Mouse (Mus musculus) forebrain, embryonic 14.5 days (tissue): ENCODE results near the gene Rpl3. TPM values are rescaled to one million over a fixed set of nuclear protein-coding genes. Genes with fewer than 3 reads are reported as not detected.
A peak's percentile ranks its signal among the peaks of the same experiment; 100 is the strongest.

ENCODE experiments used
- ATAC-seq: fragments of 200-750 bp; cut with Nextera tagmentation; 2 replicates; pipeline ENCODE4 v1.8.0; 2017; ENCODE audit warnings: mild to moderate bottlenecking, moderate library complexity
- DNase-seq: peaks from one replicate; pipeline ENCODE4 v3.0.0-alpha.2; 2015; ENCODE audit warnings: low spot score
- H3K27ac ChIP-seq: fragments of 300-500 bp; sonication (generic); 2 replicates; pipeline ENCODE4 v1.5.1; 2014; ENCODE audit warnings: low read depth, mild to moderate bottlenecking, control low read depth, low read length, moderate library complexity
- H3K27me3 ChIP-seq: fragments of 300-500 bp; sonication (generic); replicated peaks from 2 replicates; pipeline ENCODE4 v1.6.1; 2014; ENCODE audit warnings: low read length, control low read depth, mixed read lengths; ENCODE audit not compliant: control insufficient read depth, insufficient read depth
- H3K36me3 ChIP-seq: fragments of 300-500 bp; sonication (generic); 2 replicates; pipeline ENCODE4 v1.6.1; 2014; ENCODE audit warnings: low read length, control low read depth; ENCODE audit not compliant: control insufficient read depth, insufficient read depth
- H3K4me1 ChIP-seq: fragments of 300-500 bp; sonication (generic); 2 replicates; pipeline ENCODE4 v1.6.1; 2014; ENCODE audit warnings: antibody characterized with exemption, low read length, control low read depth; ENCODE audit not compliant: control insufficient read depth, insufficient read depth
- H3K4me2 ChIP-seq: fragments of 300-500 bp; sonication (generic); 2 replicates; pipeline ENCODE4 v1.6.1; 2014; ENCODE audit warnings: mild to moderate bottlenecking, control low read depth, low read length
- H3K4me3 ChIP-seq: fragments of 300-500 bp; sonication (generic); 2 replicates; pipeline ENCODE4 v1.5.1; 2014; ENCODE audit warnings: low read depth, low read length, control low read depth
- H3K9ac ChIP-seq: fragments of 300-500 bp; sonication (generic); 2 replicates; pipeline ENCODE4 v1.6.1; 2014; ENCODE audit warnings: mild to moderate bottlenecking, low read length, control low read depth, moderate library complexity
- H3K9me3 ChIP-seq: fragments of 300-500 bp; sonication (generic); replicated peaks from 2 replicates; pipeline ENCODE4 v1.6.1; 2016; ENCODE audit warnings: low read length, control low read depth, mixed read lengths; ENCODE audit not compliant: control insufficient read depth
- WGBS: fragments of 180-500 bp; shearing (Covaris S2); extraction: QIAGEN DNeasy Blood & Tissue Kit; methylation state at CpG from one replicate; pipeline ENCODE4 v1.1.7; 2014; 5-methylcytosine and 5-hydroxymethylcytosine counted together
- polyA plus RNA-seq: library from polyadenylated mRNA; unstranded; fragments of >200 nt; fragmentation: Nextera tagmentation; extraction: Ambion mirVana; gene quantifications from 2 replicates; pipeline ENCODE4 v1.2.1, GENCODE M21; 2014

Rpl3 gene
- polyA plus RNA-seq, 1 experiment from 2014 or later = 902 TPM

GRCm38 (mm10) chr15:80105490-80106410 is 14.1 kb upstream of the Rpl3 start:
- 76% methylated on average over 12 of the region's 12 CpGs for WGBS
- Histone ChIP-seq H3K4me3 (no peak overlapping the region), H3K4me1 (peaks cover 1% of the 10 kb centered on the region; the same call in 1 of the 2 replicates), H3K9ac (no peak overlapping the region), H3K36me3 (no peaks in the 10 kb centered on the region), H3K4me2 (no peak overlapping the region), H3K9me3 (no peaks in the 10 kb centered on the region), H3K27ac (no peak overlapping the region), H3K27me3 (no peaks in the 10 kb centered on the region)
- DNase-seq = no peak
- ATAC-seq = no peak

DNA sequence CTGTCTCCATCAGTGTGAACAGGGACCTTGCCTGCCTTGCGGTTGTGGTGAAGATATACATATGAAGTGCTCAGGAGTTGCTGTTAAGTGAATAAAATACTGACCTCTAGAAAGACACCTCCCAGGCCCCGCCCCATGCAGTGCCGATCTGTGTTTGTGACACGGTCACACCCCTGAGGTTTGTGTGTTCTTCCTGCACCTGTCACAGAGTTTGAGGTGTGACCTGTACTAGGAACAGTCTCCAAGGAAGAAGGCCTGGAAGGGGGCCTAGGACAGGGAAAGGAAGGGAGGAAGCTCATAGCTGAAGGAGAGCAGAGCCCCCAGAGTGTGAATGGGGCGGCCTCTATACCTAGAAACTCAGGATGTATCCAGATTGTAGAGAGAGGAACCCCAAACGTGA is 10.8 kb upstream of the Rpl3 start:
- H3K36me3 ChIP-seq = no peaks in the 10 kb centered on the region
- no peak overlapping the region for H3K9ac ChIP-seq
- DNase-seq (no peak), ATAC-seq (no peak)
- H3K4me2 ChIP-seq = no peak overlapping the region
- no peak overlapping the region for H3K27ac ChIP-seq
- no peaks in the 10 kb centered on the region for H3K9me3 ChIP-seq
- H3K27me3 ChIP-seq = no peaks in the 10 kb centered on the region
- peaks cover 3% of the 10 kb centered on the region; the same call in 1 of the 2 replicates for H3K4me1 ChIP-seq
- H3K4me3 ChIP-seq = no peak overlapping the region
- WGBS = 94% methylated on average over 6 of the region's 6 CpGs

- WGBS = 89% methylated on average over 6 of the region's 6 CpGs
- Histone ChIP-seq H3K27ac (0 out of 2 replicates have a peak overlapping the region, but pooled peaks have one; percentile 48), H3K9ac (no peak overlapping the region), H3K4me2 (no peak overlapping the region), H3K4me3 (no peak overlapping the region), H3K4me1 (peaks cover 9% of the 10 kb centered on the region), H3K36me3 (no peaks in the 10 kb centered on the region), H3K27me3 (no peaks in the 10 kb centered on the region), H3K9me3 (no peaks in the 10 kb centered on the region)
- no peak for ATAC-seq
- DNase-seq = no peak
Observed at GRCm38 (mm10) chr15:80101503-80101902, 9.8 kb upstream of the Rpl3 start.

DNA sequence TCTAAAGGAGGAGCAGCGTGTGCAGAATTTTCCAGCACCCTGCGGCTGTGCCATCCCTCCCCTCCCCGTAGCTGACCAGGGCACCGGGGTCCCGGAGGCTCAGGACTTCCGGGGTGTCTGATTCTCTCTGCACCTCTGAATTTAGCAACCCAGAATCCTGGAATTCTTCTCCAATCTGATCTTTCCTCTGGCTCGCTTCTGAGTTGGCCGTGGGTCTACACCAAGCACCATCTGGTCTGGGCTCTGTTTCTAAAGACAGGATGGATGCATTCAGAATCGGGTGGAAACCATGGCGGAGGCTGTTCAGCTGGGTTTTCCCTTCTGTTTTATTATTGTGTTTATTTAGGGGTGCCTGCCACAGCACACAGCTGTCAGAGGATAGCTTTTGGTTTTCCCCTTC is 9.2 kb upstream of the Rpl3 start:
- WGBS = 80% methylated on average over 10 of the region's 10 CpGs
- 0 out of 2 replicates have a peak overlapping the region, but pooled peaks have one; percentile 48 for H3K27ac ChIP-seq
- DNase-seq (peak; percentile 44), ATAC-seq (no peak)
- H3K9me3 ChIP-seq = no peaks in the 10 kb centered on the region
- no peak overlapping the region for H3K9ac ChIP-seq
- H3K4me2 ChIP-seq = no peak overlapping the region
- no peaks in the 10 kb centered on the region for H3K36me3 ChIP-seq
- H3K4me1 ChIP-seq = peaks cover 9% of the 10 kb centered on the region
- H3K4me3 ChIP-seq = no peak overlapping the region
- H3K27me3 ChIP-seq = no peaks in the 10 kb centered on the region

DNA sequence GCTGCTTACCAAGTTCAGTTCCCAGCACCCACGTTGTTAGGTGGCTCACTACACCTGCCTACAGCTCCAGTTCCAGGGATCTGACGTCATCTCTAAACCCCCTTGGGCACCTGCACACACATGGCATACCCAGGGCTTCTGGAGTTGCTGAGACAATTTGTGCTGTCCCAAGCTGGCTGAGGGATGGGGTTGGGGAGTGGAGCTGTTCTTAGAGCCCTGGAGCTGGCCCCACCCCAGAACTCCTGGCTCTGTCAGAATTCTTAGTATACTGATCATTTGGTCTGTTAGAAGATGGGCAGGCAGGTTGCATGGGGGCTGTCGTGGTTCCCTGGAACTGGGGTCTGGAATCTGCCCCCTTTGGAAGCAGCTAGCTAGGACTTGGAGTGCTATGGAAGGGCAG is 8.5 kb upstream of the Rpl3 start:
- Histone ChIP-seq H3K9me3 (no peaks in the 10 kb centered on the region), H3K4me3 (no peak overlapping the region), H3K4me2 (no peak overlapping the region), H3K27ac (no peak overlapping the region), H3K4me1 (peaks cover 9% of the 10 kb centered on the region), H3K36me3 (no peaks in the 10 kb centered on the region), H3K9ac (no peak overlapping the region), H3K27me3 (no peaks in the 10 kb centered on the region)
- DNase-seq (no peak), ATAC-seq (no peak)
- WGBS = 87% methylated on average over 3 of the region's 3 CpGs

- no peak for ATAC-seq
- peaks cover 9% of the 10 kb centered on the region for H3K4me1 ChIP-seq
- H3K9me3 ChIP-seq = no peaks in the 10 kb centered on the region
Observed at GRCm38 (mm10) chr15:80099477-80099876, 7.8 kb upstream of the Rpl3 start.

GRCm38 (mm10) chr15:80098809-80099208 is 7.1 kb upstream of the Rpl3 start:
- no peak for ATAC-seq
- no peak overlapping the region for H3K27ac ChIP-seq
- WGBS = 58% methylated on average over 9 of the region's 9 CpGs
- DNase-seq = no peak
- H3K36me3 ChIP-seq = no peaks in the 10 kb centered on the region
- H3K4me3 ChIP-seq = no peak overlapping the region
- peaks cover 9% of the 10 kb centered on the region for H3K4me1 ChIP-seq
- no peaks in the 10 kb centered on the region for H3K27me3 ChIP-seq
- H3K9ac ChIP-seq = no peak overlapping the region
- H3K4me2 ChIP-seq = no peak overlapping the region
- no peaks in the 10 kb centered on the region for H3K9me3 ChIP-seq

More at GRCm38 (mm10) chr15:80099477-80099876, 7.8 kb upstream of the Rpl3 start:
- no peak for DNase-seq
- no peak overlapping the region for H3K4me3 ChIP-seq
- H3K27ac ChIP-seq = no peak overlapping the region
- H3K4me2 ChIP-seq = no peak overlapping the region
- no peak overlapping the region for H3K9ac ChIP-seq
- WGBS = 78% methylated on average over 3 of the region's 3 CpGs
- no peaks in the 10 kb centered on the region for H3K36me3 ChIP-seq
- H3K27me3 ChIP-seq = no peaks in the 10 kb centered on the region

DNA sequence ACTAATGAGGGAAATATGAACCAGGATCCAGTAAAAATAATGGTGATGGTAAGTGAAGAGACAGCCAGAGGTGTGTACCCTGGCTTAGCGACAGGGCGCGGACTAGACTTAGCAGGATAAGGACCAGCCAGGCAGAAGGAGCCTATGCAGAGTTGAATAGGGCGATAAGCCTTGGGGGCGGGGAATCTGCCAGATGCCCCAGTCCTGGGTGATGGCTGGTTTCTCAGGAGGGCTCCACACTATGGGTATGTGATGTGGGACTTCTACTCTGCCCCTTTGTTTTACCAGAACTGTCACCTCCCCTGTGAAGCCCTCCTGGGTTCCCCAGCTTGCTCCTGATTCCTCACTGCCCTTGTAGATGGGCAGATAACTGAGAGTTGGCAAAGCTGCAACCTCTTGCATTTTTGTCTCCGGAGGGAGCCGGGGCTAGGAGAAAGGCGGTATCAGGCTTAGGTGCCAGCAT is 6.4 kb upstream of the Rpl3 start:
- Histone ChIP-seq H3K4me3 (no peak overlapping the region), H3K27me3 (no peaks in the 10 kb centered on the region), H3K4me1 (peaks cover 9% of the 10 kb centered on the region), H3K9me3 (no peaks in the 10 kb centered on the region), H3K27ac (no peak overlapping the region), H3K4me2 (no peak overlapping the region), H3K36me3 (no peaks in the 10 kb centered on the region), H3K9ac (no peak overlapping the region)
- DNase-seq (no peak), ATAC-seq (no peak)
- 28% methylated on average over 8 of the region's 8 CpGs for WGBS
